Mouse (Mus musculus): ENCODE data around the gene Adamts16. TPM values are rescaled to one million over a fixed set of nuclear protein-coding genes. Genes with fewer than 3 reads are reported as not detected.
A peak's percentile ranks its signal among the peaks of the same experiment; 100 is the strongest.

Gene Adamts16
- polyA plus RNA-seq, 1 experiment from 2014 or later: 0.31 TPM

- H3K36me3 ChIP-seq (ENCODE audit: control insufficient read depth, insufficient read depth, low read length): no peaks in the 10 kb centered on the region
- H3K4me2 ChIP-seq (ENCODE audit: low read length): no peak overlapping the region
- no peak overlapping the region for H3K4me3 ChIP-seq (ENCODE audit: control insufficient read depth in 1 of 2, insufficient read depth in 1 of 2, low read depth in 1 of 2, low read length in 2 of 2)
- 80% methylated on average over 5 of the region's 5 CpGs for WGBS
- H3K27ac ChIP-seq (replicated peaks in 1 of 2; ENCODE audit: control insufficient read depth in 1 of 2, insufficient read depth in 1 of 2, low read depth in 2 of 2, low read length in 2 of 2): no peak overlapping the region
- no peaks in the 10 kb centered on the region for H3K9me3 ChIP-seq (ENCODE audit: control insufficient read depth, low read length)
- H3K4me1 ChIP-seq (ENCODE audit: control insufficient read depth in 2 of 2, insufficient read depth in 2 of 2, low read length in 2 of 2): peaks cover 2 to 5% of the 10 kb centered on the region in 2 experiments; a peak in 1 of 4 replicates
- H3K9ac ChIP-seq (ENCODE audit: low read length): no peak overlapping the region
- no peaks in the 10 kb centered on the region for H3K27me3 ChIP-seq (ENCODE audit: control insufficient read depth, insufficient read depth, low read length)
- no peak for ATAC-seq (ENCODE audit: insufficient number of reproducible peaks, insufficient read depth, low FRiP score, low read depth)
These were observed 134.3 kb downstream of the Adamts16 start for GRCm38 (mm10) chr13:70707158-70707854.

- no peak overlapping the region for H3K4me2 ChIP-seq (ENCODE audit: low read length)
- no peaks in the 10 kb centered on the region for H3K27me3 ChIP-seq (ENCODE audit: control insufficient read depth, insufficient read depth, low read length)
- 23% methylated on average over 4 of the region's 4 CpGs for WGBS
- no peak overlapping the region for H3K4me3 ChIP-seq (ENCODE audit: control insufficient read depth in 1 of 2, insufficient read depth in 1 of 2, low read depth in 1 of 2, low read length in 2 of 2)
- H3K9ac ChIP-seq (ENCODE audit: low read length): no peak overlapping the region
- peaks cover 2 to 5% of the 10 kb centered on the region in 2 experiments; a peak in 1 of 4 replicates for H3K4me1 ChIP-seq (ENCODE audit: control insufficient read depth in 2 of 2, insufficient read depth in 2 of 2, low read length in 2 of 2)
- no peaks in the 10 kb centered on the region for H3K9me3 ChIP-seq (ENCODE audit: control insufficient read depth, low read length)
- ATAC-seq (ENCODE audit: insufficient number of reproducible peaks, insufficient read depth, low FRiP score, low read depth): no peak
- no peaks in the 10 kb centered on the region for H3K36me3 ChIP-seq (ENCODE audit: control insufficient read depth, insufficient read depth, low read length)
- 0 out of 4 replicates have a peak overlapping the region, but pooled peaks of 1 of the 2 experiments have one; percentile 10 for H3K27ac ChIP-seq (replicated peaks in 1 of 2; ENCODE audit: control insufficient read depth in 1 of 2, insufficient read depth in 1 of 2, low read depth in 2 of 2, low read length in 2 of 2)
These were observed 138.7 kb downstream of the Adamts16 start for GRCm38 (mm10) chr13:70702904-70703303.

GRCm38 (mm10) chr13:70698812-70699387 lies 142.7 kb downstream of the Adamts16 start:
- ATAC-seq (ENCODE audit: insufficient number of reproducible peaks, insufficient read depth, low FRiP score, low read depth): no peak
- no peaks in the 10 kb centered on the region for H3K27me3 ChIP-seq (ENCODE audit: control insufficient read depth, insufficient read depth, low read length)
- no peak overlapping the region for H3K4me2 ChIP-seq (ENCODE audit: low read length)
- no peaks in the 10 kb centered on the region for H3K9me3 ChIP-seq (ENCODE audit: control insufficient read depth, low read length)
- no peak overlapping the region for H3K4me3 ChIP-seq (ENCODE audit: control insufficient read depth in 1 of 2, insufficient read depth in 1 of 2, low read depth in 1 of 2, low read length in 2 of 2)
- no peak overlapping the region for H3K9ac ChIP-seq (ENCODE audit: low read length)
- H3K27ac ChIP-seq (replicated peaks in 1 of 2; ENCODE audit: control insufficient read depth in 1 of 2, insufficient read depth in 1 of 2, low read depth in 2 of 2, low read length in 2 of 2): no peak overlapping the region
- H3K36me3 ChIP-seq (ENCODE audit: control insufficient read depth, insufficient read depth, low read length): no peaks in the 10 kb centered on the region
- peaks cover 2 to 5% of the 10 kb centered on the region in 2 experiments; a peak in 1 of 4 replicates for H3K4me1 ChIP-seq (ENCODE audit: control insufficient read depth in 2 of 2, insufficient read depth in 2 of 2, low read length in 2 of 2)
- WGBS: 76% methylated on average over 4 of the region's 4 CpGs

- no peaks in the 10 kb centered on the region for H3K36me3 ChIP-seq (ENCODE audit: control insufficient read depth, insufficient read depth, low read length)
- no peak overlapping the region for H3K4me2 ChIP-seq (ENCODE audit: low read length)
- no peak for ATAC-seq (ENCODE audit: insufficient number of reproducible peaks, insufficient read depth, low FRiP score, low read depth)
- no peak overlapping the region for H3K27ac ChIP-seq (replicated peaks in 1 of 2; ENCODE audit: control insufficient read depth in 1 of 2, insufficient read depth in 1 of 2, low read depth in 2 of 2, low read length in 2 of 2)
- WGBS: 45% methylated on average over 2 of the region's 2 CpGs
- no peak overlapping the region for H3K9ac ChIP-seq (ENCODE audit: low read length)
- peaks cover 0 to 5% of the 10 kb centered on the region in 2 experiments; a peak in 3 of 4 replicates for H3K4me1 ChIP-seq (ENCODE audit: control insufficient read depth in 2 of 2, insufficient read depth in 2 of 2, low read length in 2 of 2)
- no peak overlapping the region for H3K4me3 ChIP-seq (ENCODE audit: control insufficient read depth in 1 of 2, insufficient read depth in 1 of 2, low read depth in 1 of 2, low read length in 2 of 2)
- no peaks in the 10 kb centered on the region for H3K9me3 ChIP-seq (ENCODE audit: control insufficient read depth, low read length)
- no peaks in the 10 kb centered on the region for H3K27me3 ChIP-seq (ENCODE audit: control insufficient read depth, insufficient read depth, low read length)
These were observed 152.1 kb downstream of the Adamts16 start for GRCm38 (mm10) chr13:70689452-70689960.

GRCm38 (mm10) chr13:70685825-70686224 lies 155.8 kb downstream of the Adamts16 start:
- no peak overlapping the region for H3K4me2 ChIP-seq (ENCODE audit: low read length)
- H3K4me1 ChIP-seq (ENCODE audit: control insufficient read depth in 2 of 2, insufficient read depth in 2 of 2, low read length in 2 of 2): peaks cover 0 to 5% of the 10 kb centered on the region in 2 experiments
- WGBS: 51% methylated on average over 5 of the region's 5 CpGs
- H3K36me3 ChIP-seq (ENCODE audit: control insufficient read depth, insufficient read depth, low read length): no peaks in the 10 kb centered on the region
- no peaks in the 10 kb centered on the region for H3K27me3 ChIP-seq (ENCODE audit: control insufficient read depth, insufficient read depth, low read length)
- H3K9me3 ChIP-seq (ENCODE audit: control insufficient read depth, low read length): no peaks in the 10 kb centered on the region
- H3K9ac ChIP-seq (ENCODE audit: low read length): no peak overlapping the region
- no peak for ATAC-seq (ENCODE audit: insufficient number of reproducible peaks, insufficient read depth, low FRiP score, low read depth)
- H3K4me3 ChIP-seq (ENCODE audit: control insufficient read depth in 1 of 2, insufficient read depth in 1 of 2, low read depth in 1 of 2, low read length in 2 of 2): no peak overlapping the region
- H3K27ac ChIP-seq (replicated peaks in 1 of 2; ENCODE audit: control insufficient read depth in 1 of 2, insufficient read depth in 1 of 2, low read depth in 2 of 2, low read length in 2 of 2): no peak overlapping the region

- Histone ChIP-seq H3K27me3 (ENCODE audit: control insufficient read depth, insufficient read depth, low read length) (no peaks in the 10 kb centered on the region), H3K27ac (replicated peaks in 1 of 2; ENCODE audit: control insufficient read depth in 1 of 2, insufficient read depth in 1 of 2, low read depth in 2 of 2, low read length in 2 of 2) (no peak overlapping the region), H3K4me2 (ENCODE audit: low read length) (no peak overlapping the region), H3K4me1 (ENCODE audit: control insufficient read depth in 2 of 2, insufficient read depth in 2 of 2, low read length in 2 of 2) (peaks cover 0 to 5% of the 10 kb centered on the region in 2 experiments), H3K9ac (ENCODE audit: low read length) (no peak overlapping the region), H3K9me3 (ENCODE audit: control insufficient read depth, low read length) (no peaks in the 10 kb centered on the region), H3K4me3 (ENCODE audit: control insufficient read depth in 1 of 2, insufficient read depth in 1 of 2, low read depth in 1 of 2, low read length in 2 of 2) (no peak overlapping the region), H3K36me3 (ENCODE audit: control insufficient read depth, insufficient read depth, low read length) (no peaks in the 10 kb centered on the region)
- WGBS: 75% methylated on average over 7 of the region's 7 CpGs
- ATAC-seq (ENCODE audit: insufficient number of reproducible peaks, insufficient read depth, low FRiP score, low read depth): no peak
These were observed 156.5 kb downstream of the Adamts16 start for GRCm38 (mm10) chr13:70684976-70685609.

- Histone ChIP-seq H3K27me3 (ENCODE audit: control insufficient read depth, insufficient read depth, low read length) (no peaks in the 10 kb centered on the region), H3K9me3 (ENCODE audit: control insufficient read depth, low read length) (no peaks in the 10 kb centered on the region), H3K36me3 (ENCODE audit: control insufficient read depth, insufficient read depth, low read length) (no peaks in the 10 kb centered on the region), H3K4me2 (ENCODE audit: low read length) (no peak overlapping the region), H3K4me3 (ENCODE audit: control insufficient read depth in 1 of 2, insufficient read depth in 1 of 2, low read depth in 1 of 2, low read length in 2 of 2) (no peak overlapping the region), H3K27ac (replicated peaks in 1 of 2; ENCODE audit: control insufficient read depth in 1 of 2, insufficient read depth in 1 of 2, low read depth in 2 of 2, low read length in 2 of 2) (no peak overlapping the region), H3K4me1 (ENCODE audit: control insufficient read depth in 2 of 2, insufficient read depth in 2 of 2, low read length in 2 of 2) (no peaks in the 10 kb centered on the region; a peak in 2 of 4 replicates), H3K9ac (ENCODE audit: low read length) (no peak overlapping the region)
- 82% methylated on average over 7 of the region's 7 CpGs for WGBS
- ATAC-seq (ENCODE audit: insufficient number of reproducible peaks, insufficient read depth, low FRiP score, low read depth): no peak
These were observed 160.0 kb downstream of the Adamts16 start for GRCm38 (mm10) chr13:70681411-70682183.
